Mouse (Mus musculus) cortical plate, adult 2 months (tissue): ENCODE measurements around the gene Adgre5. TPM values are rescaled to one million over a fixed set of nuclear protein-coding genes. Genes with fewer than 3 reads are reported as not detected.
A peak's percentile ranks its signal among the peaks of the same experiment; 100 is the strongest.

Experiments
- H3K27ac ChIP-seq: fragments of 200-500 bp; 2 replicates; pipeline ENCODE4 v1.5.1; 2012; ENCODE audit warnings: low read length, control low read depth, inconsistent platforms; ENCODE audit not compliant: insufficient read depth
- H3K4me1 ChIP-seq: fragments of 200-500 bp; 2 replicates; pipeline ENCODE4 v1.6.1; 2011; ENCODE audit warnings: low read length; ENCODE audit not compliant: control insufficient read depth, insufficient read depth
- H3K4me3 ChIP-seq: fragments of 200-500 bp; 2 replicates; pipeline ENCODE4 v1.5.1; 2011; ENCODE audit warnings: mild to moderate bottlenecking, low read length, control low read depth; ENCODE audit not compliant: insufficient read depth
- CTCF ChIP-seq: fragments of 200-500 bp; IDR thresholded peaks from 2 replicates; pipeline ENCODE4 v1.5.1; 2011; ENCODE audit warnings: mild to moderate bottlenecking, control low read depth, low read length; ENCODE audit not compliant: insufficient read depth; ENCODE audit errors: extremely low read depth
- POLR2A ChIP-seq: fragments of 200-500 bp; IDR thresholded peaks from 2 replicates; pipeline ENCODE4 v1.6.1; 2011; ENCODE audit warnings: mild to moderate bottlenecking, low read length, control low read depth; ENCODE audit not compliant: insufficient read depth; ENCODE audit errors: extremely low read depth
- polyA plus RNA-seq: library from polyadenylated mRNA; depleted of rRNA; stranded (reverse); fragments of >200 nt; gene quantifications from 2 replicates; pipeline ENCODE4 v1.2.3, GENCODE M21; 2012

The Adgre5 gene
- polyA plus RNA-seq, 1 experiment = 26.9 TPM

DNA sequence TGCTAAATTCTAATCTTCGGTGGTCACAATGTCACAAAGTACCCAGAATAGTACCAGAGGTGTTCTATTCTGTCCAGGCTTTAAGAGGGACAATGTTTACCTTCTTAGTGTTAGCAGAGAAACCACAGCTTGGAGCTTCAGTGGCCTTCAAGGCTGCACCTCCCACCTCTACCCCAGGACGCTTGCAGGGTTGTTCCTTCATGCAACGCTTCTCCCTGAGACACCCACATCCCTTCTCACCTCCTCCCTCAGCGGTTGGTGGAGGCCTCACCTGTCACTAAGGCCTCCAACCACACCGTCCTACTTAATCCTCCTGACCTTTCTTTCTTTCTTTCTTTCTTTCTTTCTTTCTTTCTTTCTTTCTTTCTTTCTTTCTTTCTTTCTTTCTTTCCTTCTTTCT lies 17.2 kb upstream of the Adgre5 start:
- Histone ChIP-seq H3K4me3 (no peak overlapping the region), H3K27ac (no peak overlapping the region), H3K4me1 (no peaks in the 10 kb centered on the region)
- TF ChIP-seq POLR2A (no peak), CTCF (no peak)

GRCm38 (mm10) chr8:83757084-83757607 lies 16.0 kb upstream of the Adgre5 start:
- Histone ChIP-seq H3K27ac (no peak overlapping the region), H3K4me3 (no peak overlapping the region), H3K4me1 (no peaks in the 10 kb centered on the region)
- TF ChIP-seq CTCF (no peak), POLR2A (no peak)

- Histone ChIP-seq H3K27ac (no peak overlapping the region), H3K4me1 (no peaks in the 10 kb centered on the region), H3K4me3 (no peak overlapping the region)
- TF ChIP-seq POLR2A (no peak), CTCF (no peak)
Measured at GRCm38 (mm10) chr8:83756273-83756672, 15.1 kb upstream of the Adgre5 start.

DNA sequence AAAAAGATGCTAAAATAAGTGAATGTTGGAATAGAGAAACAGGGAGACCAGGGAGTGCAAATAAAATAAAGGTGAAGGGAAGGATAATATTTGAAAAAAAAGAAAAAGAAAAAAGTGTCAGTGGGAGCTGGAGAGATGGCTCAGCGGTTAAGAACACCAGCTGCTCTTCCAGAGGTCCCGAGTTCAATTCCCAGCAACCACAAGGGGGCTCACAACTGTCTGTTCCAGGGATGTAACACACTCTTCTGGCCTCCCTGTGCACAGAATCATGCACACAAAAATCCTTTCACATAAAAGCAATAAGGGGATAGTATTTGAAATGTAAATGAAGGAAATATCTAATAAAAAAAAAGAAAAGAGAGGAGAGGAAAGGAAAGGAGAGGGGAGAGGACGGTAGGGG lies 13.0 kb upstream of the Adgre5 start:
- no peaks in the 10 kb centered on the region for H3K4me1 ChIP-seq
- no peak overlapping the region for H3K27ac ChIP-seq
- TF ChIP-seq CTCF (no peak), POLR2A (no peak)
- H3K4me3 ChIP-seq = no peak overlapping the region

- TF ChIP-seq CTCF (no peak), POLR2A (no peak)
Measured at GRCm38 (mm10) chr8:83749265-83749664, 8.1 kb upstream of the Adgre5 start.

GRCm38 (mm10) chr8:83748708-83749107 lies 7.6 kb upstream of the Adgre5 start:
- H3K27ac ChIP-seq = no peak overlapping the region
- H3K4me3 ChIP-seq = no peak overlapping the region
- H3K4me1 ChIP-seq = peaks cover 3% of the 10 kb centered on the region; the same call in 1 of the 2 replicates
- TF ChIP-seq POLR2A (no peak), CTCF (no peak)

More at GRCm38 (mm10) chr8:83749265-83749664, 8.1 kb upstream of the Adgre5 start:
- peaks cover 3% of the 10 kb centered on the region; the same call in 1 of the 2 replicates for H3K4me1 ChIP-seq
- H3K4me3 ChIP-seq = no peak overlapping the region
- H3K27ac ChIP-seq = no peak overlapping the region

GRCm38 (mm10) chr8:83747661-83748346 lies 6.7 kb upstream of the Adgre5 start:
- Histone ChIP-seq H3K27ac (no peak overlapping the region), H3K4me1 (peaks cover 3% of the 10 kb centered on the region; the same call in 1 of the 2 replicates)
- TF ChIP-seq POLR2A (0 out of 2 replicates have a peak, but pooled peaks have one; percentile 11), CTCF (no peak)

GRCm38 (mm10) chr8:83744070-83744469 lies 2.9 kb upstream of the Adgre5 start:
- H3K4me3 ChIP-seq = no peak overlapping the region
- peaks cover 3% of the 10 kb centered on the region; the same call in 1 of the 2 replicates for H3K4me1 ChIP-seq
- no peak overlapping the region for H3K27ac ChIP-seq
- TF ChIP-seq CTCF (no peak), POLR2A (no peak)

More at GRCm38 (mm10) chr8:83747661-83748346, 6.7 kb upstream of the Adgre5 start:
- 0 out of 2 replicates have a peak overlapping the region, but pooled peaks have one; percentile 14 for H3K4me3 ChIP-seq

DNA sequence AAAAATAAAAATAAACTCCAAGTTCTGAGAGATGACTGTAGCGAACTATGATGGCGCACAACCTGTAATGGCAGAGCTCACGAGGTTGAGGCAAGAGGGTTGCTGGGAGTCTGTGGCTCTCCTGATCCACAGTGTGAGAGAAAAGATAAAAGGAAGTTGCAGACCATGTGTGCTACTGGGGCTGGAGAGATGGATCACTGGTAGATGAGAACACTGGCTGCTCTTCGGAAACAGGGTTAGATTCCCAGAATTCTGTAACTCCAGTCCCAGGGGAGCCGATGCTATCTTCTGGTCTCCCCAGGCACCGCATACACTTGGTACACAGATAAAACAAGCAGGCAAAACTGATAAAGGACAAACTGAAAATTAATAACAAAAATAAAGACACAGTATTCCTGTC lies 1.8 kb upstream of the Adgre5 start:
- TF ChIP-seq POLR2A = no peak
- H3K4me1 ChIP-seq = peaks cover 3% of the 10 kb centered on the region; the same call in 1 of the 2 replicates
- H3K27ac ChIP-seq = no peak overlapping the region

More for the DNA sequence above, 1.8 kb upstream of the Adgre5 start:
- H3K4me3 ChIP-seq = no peak overlapping the region
